Mouse (Mus musculus): ENCODE measurements around the gene Pacs2. TPM values are rescaled to one million over a fixed set of nuclear protein-coding genes. Genes with fewer than 3 reads are reported as not detected.

Gene Pacs2
- polyA plus RNA-seq, 1 experiment = 89.3 TPM

GRCm38 (mm10) chr12:112990706-112991405, 23.5 kb upstream of the Pacs2 start:
- H3K27me3 ChIP-seq (ENCODE audit: control insufficient read depth, insufficient read depth, insufficient read length) = no peaks in the 10 kb centered on the region
- TF ChIP-seq USF1 (IDR thresholded peaks at IDR 0.05; ENCODE audit: low read depth) (no peak), POLR2AphosphoS2 (IDR thresholded peaks at IDR 0.05; ENCODE audit: insufficient read length, low read depth) (no peak), CEBPB (IDR thresholded peaks at IDR 0.05; ENCODE audit: insufficient read depth, poor library complexity, severe bottlenecking) (no peak), TCF12 (IDR thresholded peaks at IDR 0.05; ENCODE audit: insufficient read depth, poor library complexity, severe bottlenecking) (no peak)
- H3ac ChIP-seq (ENCODE audit: control insufficient read depth, insufficient read length) = no peak overlapping the region
- H3K4me3 ChIP-seq = no peak overlapping the region
- peaks cover 43% of the 10 kb centered on the region for H3K79me2 ChIP-seq (ENCODE audit: control insufficient read depth, insufficient read depth)
- no peak overlapping the region for H3K4me2 ChIP-seq (ENCODE audit: low read depth)
- peaks cover 17% of the 10 kb centered on the region for H3K36me3 ChIP-seq (ENCODE audit: control insufficient read depth, insufficient read depth)

- Histone ChIP-seq H3K79me2 (ENCODE audit: control insufficient read depth, insufficient read depth) (peaks cover 49% of the 10 kb centered on the region), H3K4me2 (ENCODE audit: low read depth) (no peak overlapping the region), H3K36me3 (ENCODE audit: control insufficient read depth, insufficient read depth) (peaks cover 15% of the 10 kb centered on the region), H3K4me3 (no peak overlapping the region), H3ac (ENCODE audit: control insufficient read depth, insufficient read length) (no peak overlapping the region), H3K27me3 (ENCODE audit: control insufficient read depth, insufficient read depth, insufficient read length) (no peaks in the 10 kb centered on the region)
- no peak for TF ChIP-seq SRF (IDR thresholded peaks at IDR 0.05; ENCODE audit: control insufficient read depth, insufficient read length, low read depth)
- TF ChIP-seq TCF3 (IDR thresholded peaks at IDR 0.05; ENCODE audit: insufficient read length, low read depth) = no peak
- no peak for TF ChIP-seq TCF12 (IDR thresholded peaks at IDR 0.05; ENCODE audit: insufficient read depth, poor library complexity, severe bottlenecking)
- TF ChIP-seq MAX (IDR thresholded peaks at IDR 0.05; ENCODE audit: low read depth) = no peak
- TF ChIP-seq POLR2AphosphoS2 (IDR thresholded peaks at IDR 0.05; ENCODE audit: insufficient read length, low read depth) = no peak
- no peak for TF ChIP-seq CEBPB (IDR thresholded peaks at IDR 0.05; ENCODE audit: insufficient read depth, poor library complexity, severe bottlenecking)
- TF ChIP-seq POLR2A (IDR thresholded peaks at IDR 0.05; ENCODE audit: insufficient read length, low read depth) = no peak
- TF ChIP-seq MYOG (IDR thresholded peaks at IDR 0.05; ENCODE audit: control insufficient read depth in 1 of 3, insufficient read depth in 1 of 3, insufficient read length in 2 of 3, low read depth in 2 of 3) = no peak
- TF ChIP-seq MYOD1 (IDR thresholded peaks at IDR 0.05; ENCODE audit: control insufficient read depth in 1 of 3, insufficient read length in 2 of 3, low read depth in 2 of 3) = no peak
- no peak for TF ChIP-seq REST (IDR thresholded peaks at IDR 0.05; ENCODE audit: insufficient read depth, insufficient read length)
Observed at GRCm38 (mm10) chr12:112991444-112991843, 22.9 kb upstream of the Pacs2 start.

- peaks cover 6% of the 10 kb centered on the region for H3K36me3 ChIP-seq (ENCODE audit: control insufficient read depth, insufficient read depth)
- TF ChIP-seq SRF (IDR thresholded peaks at IDR 0.05; ENCODE audit: control insufficient read depth, insufficient read length, low read depth) (no peak), MYOG (IDR thresholded peaks at IDR 0.05; ENCODE audit: control insufficient read depth in 1 of 3, insufficient read depth in 1 of 3, insufficient read length in 2 of 3, low read depth in 2 of 3) (no peak), CEBPB (IDR thresholded peaks at IDR 0.05; ENCODE audit: insufficient read depth, poor library complexity, severe bottlenecking) (no peak), TCF12 (IDR thresholded peaks at IDR 0.05; ENCODE audit: insufficient read depth, poor library complexity, severe bottlenecking) (no peak), MAX (IDR thresholded peaks at IDR 0.05; ENCODE audit: low read depth) (no peak), POLR2A (IDR thresholded peaks at IDR 0.05; ENCODE audit: insufficient read length, low read depth) (no peak), USF1 (IDR thresholded peaks at IDR 0.05; ENCODE audit: low read depth) (no peak), TCF3 (IDR thresholded peaks at IDR 0.05; ENCODE audit: insufficient read length, low read depth) (no peak), POLR2AphosphoS2 (IDR thresholded peaks at IDR 0.05; ENCODE audit: insufficient read length, low read depth) (no peak), E2F4 (IDR thresholded peaks at IDR 0.05; ENCODE audit: insufficient read depth) (no peak), MYOD1 (IDR thresholded peaks at IDR 0.05; ENCODE audit: control insufficient read depth in 1 of 3, insufficient read length in 2 of 3, low read depth in 2 of 3) (no peak), REST (IDR thresholded peaks at IDR 0.05; ENCODE audit: insufficient read depth, insufficient read length) (no peak)
- H3K27me3 ChIP-seq (ENCODE audit: control insufficient read depth, insufficient read depth, insufficient read length) = no peaks in the 10 kb centered on the region
- no peak overlapping the region for H3K4me2 ChIP-seq (ENCODE audit: low read depth)
- no peak overlapping the region for H3ac ChIP-seq (ENCODE audit: control insufficient read depth, insufficient read length)
- no peak overlapping the region for H3K4me3 ChIP-seq
- peaks cover 76% of the 10 kb centered on the region for H3K79me2 ChIP-seq (ENCODE audit: control insufficient read depth, insufficient read depth)
Observed at GRCm38 (mm10) chr12:112994153-112994552, 20.2 kb upstream of the Pacs2 start.

- no peaks in the 10 kb centered on the region for H3K36me3 ChIP-seq (ENCODE audit: control insufficient read depth, insufficient read depth)
- H3K27me3 ChIP-seq (ENCODE audit: control insufficient read depth, insufficient read depth, insufficient read length) = no peaks in the 10 kb centered on the region
- H3K4me2 ChIP-seq (ENCODE audit: low read depth) = peak overlapping the region; percentile 82
- no peak for TF ChIP-seq USF1 (IDR thresholded peaks at IDR 0.05; ENCODE audit: low read depth)
- TF ChIP-seq MAX (IDR thresholded peaks at IDR 0.05; ENCODE audit: low read depth) = no peak
- TF ChIP-seq MYOG (IDR thresholded peaks at IDR 0.05; ENCODE audit: control insufficient read depth in 1 of 3, insufficient read depth in 1 of 3, insufficient read length in 2 of 3, low read depth in 2 of 3) = no peak
- no peak for TF ChIP-seq CEBPB (IDR thresholded peaks at IDR 0.05; ENCODE audit: insufficient read depth, poor library complexity, severe bottlenecking)
- TF ChIP-seq REST (IDR thresholded peaks at IDR 0.05; ENCODE audit: insufficient read depth, insufficient read length) = no peak
- TF ChIP-seq SRF (IDR thresholded peaks at IDR 0.05; ENCODE audit: control insufficient read depth, insufficient read length, low read depth) = no peak
- TF ChIP-seq E2F4 (IDR thresholded peaks at IDR 0.05; ENCODE audit: insufficient read depth) = no peak
- no peak for TF ChIP-seq TCF12 (IDR thresholded peaks at IDR 0.05; ENCODE audit: insufficient read depth, poor library complexity, severe bottlenecking)
- no peak for TF ChIP-seq TCF3 (IDR thresholded peaks at IDR 0.05; ENCODE audit: insufficient read length, low read depth)
- TF ChIP-seq MYOD1 (IDR thresholded peaks at IDR 0.05; ENCODE audit: control insufficient read depth in 1 of 3, insufficient read length in 2 of 3, low read depth in 2 of 3) = no peak
- H3ac ChIP-seq (ENCODE audit: control insufficient read depth, insufficient read length) = peak overlapping the region; percentile 74
- peaks cover 53% of the 10 kb centered on the region for H3K79me2 ChIP-seq (ENCODE audit: control insufficient read depth, insufficient read depth)
- peak overlapping the region; percentile 51 for H3K4me3 ChIP-seq
Observed at GRCm38 (mm10) chr12:112999569-113000293, 14.6 kb upstream of the Pacs2 start.
